Mouse (Mus musculus): ENCODE measurements at regions not wholly inside any gene's neighbourhood (a gene's known extent, or its start where the extent isn't known, plus 50 kb on each side); places are given as distances from the start of the nearest gene placed in this dataset.

GRCm38 (mm10) chr6:117015461-117015860, 152.9 kb upstream of the Cxcl12 start:
- no peaks in the 10 kb centered on the region for H3K4me1 ChIP-seq (replicated peaks; ENCODE audit: control insufficient read depth, insufficient read depth, low read length)
- H3K27ac ChIP-seq (ENCODE audit: low read depth, low read length): no peak overlapping the region
- TF ChIP-seq CTCF (IDR thresholded peaks at IDR 0.05; ENCODE audit: low read depth): no peak
- H3K9ac ChIP-seq (ENCODE audit: low read depth, low read length): no peak overlapping the region
- H3K27me3 ChIP-seq (replicated peaks; ENCODE audit: control insufficient read depth, insufficient read depth, low read length): no peaks in the 10 kb centered on the region
- H3K36me3 ChIP-seq (ENCODE audit: control insufficient read depth, insufficient read depth): no peaks in the 10 kb centered on the region
- WGBS: 76% methylated on average over 3 of the region's 3 CpGs
- H3K4me2 ChIP-seq (replicated peaks; ENCODE audit: low read depth): no peak overlapping the region
- H3K4me3 ChIP-seq (ENCODE audit: low read depth, low read length): no peak overlapping the region
- no peak for ATAC-seq
- H3K9me3 ChIP-seq (ENCODE audit: control insufficient read depth): no peaks in the 10 kb centered on the region

- no peak for ATAC-seq
Measured at GRCm38 (mm10) chr6:117021851-117022250, 146.5 kb upstream of the Cxcl12 start.

GRCm38 (mm10) chr6:117032042-117032746, 136.1 kb upstream of the Cxcl12 start:
- Histone ChIP-seq H3K4me2 (replicated peaks; ENCODE audit: low read depth) (no peak overlapping the region), H3K4me3 (ENCODE audit: low read depth, low read length) (no peak overlapping the region), H3K4me1 (replicated peaks; ENCODE audit: control insufficient read depth, insufficient read depth, low read length) (no peaks in the 10 kb centered on the region), H3K36me3 (ENCODE audit: control insufficient read depth, insufficient read depth) (no peaks in the 10 kb centered on the region), H3K9ac (ENCODE audit: low read depth, low read length) (no peak overlapping the region), H3K9me3 (ENCODE audit: control insufficient read depth) (no peaks in the 10 kb centered on the region), H3K27ac (ENCODE audit: low read depth, low read length) (no peak overlapping the region), H3K27me3 (replicated peaks; ENCODE audit: control insufficient read depth, insufficient read depth, low read length) (no peaks in the 10 kb centered on the region)
- ATAC-seq: peak; percentile 92
- 33% methylated on average over 8 of the region's 8 CpGs for WGBS
- TF ChIP-seq CTCF (IDR thresholded peaks at IDR 0.05; ENCODE audit: low read depth): no peak

More at GRCm38 (mm10) chr6:117021851-117022250, 146.5 kb upstream of the Cxcl12 start:
- TF ChIP-seq CTCF (IDR thresholded peaks at IDR 0.05; ENCODE audit: low read depth): no peak
- H3K9me3 ChIP-seq (ENCODE audit: control insufficient read depth): no peaks in the 10 kb centered on the region
- H3K4me1 ChIP-seq (replicated peaks; ENCODE audit: control insufficient read depth, insufficient read depth, low read length): no peaks in the 10 kb centered on the region
- no peaks in the 10 kb centered on the region for H3K36me3 ChIP-seq (ENCODE audit: control insufficient read depth, insufficient read depth)
- no peak overlapping the region for H3K27ac ChIP-seq (ENCODE audit: low read depth, low read length)
- H3K4me2 ChIP-seq (replicated peaks; ENCODE audit: low read depth): no peak overlapping the region
- H3K27me3 ChIP-seq (replicated peaks; ENCODE audit: control insufficient read depth, insufficient read depth, low read length): no peaks in the 10 kb centered on the region
- H3K4me3 ChIP-seq (ENCODE audit: low read depth, low read length): no peak overlapping the region
- H3K9ac ChIP-seq (ENCODE audit: low read depth, low read length): no peak overlapping the region
- WGBS: 69% methylated on average over 10 of the region's 10 CpGs

- Histone ChIP-seq H3K36me3 (ENCODE audit: control insufficient read depth, insufficient read depth) (no peaks in the 10 kb centered on the region), H3K27me3 (replicated peaks; ENCODE audit: control insufficient read depth, insufficient read depth, low read length) (no peaks in the 10 kb centered on the region), H3K4me3 (ENCODE audit: low read depth, low read length) (no peak overlapping the region), H3K27ac (ENCODE audit: low read depth, low read length) (no peak overlapping the region), H3K9me3 (ENCODE audit: control insufficient read depth) (no peaks in the 10 kb centered on the region), H3K4me1 (replicated peaks; ENCODE audit: control insufficient read depth, insufficient read depth, low read length) (no peaks in the 10 kb centered on the region), H3K9ac (ENCODE audit: low read depth, low read length) (no peak overlapping the region), H3K4me2 (replicated peaks; ENCODE audit: low read depth) (no peak overlapping the region)
- WGBS: 64% methylated on average over 2 of the region's 2 CpGs
- no peak for ATAC-seq
- no peak for TF ChIP-seq CTCF (IDR thresholded peaks at IDR 0.05; ENCODE audit: low read depth)
Measured at GRCm38 (mm10) chr6:117043744-117044143, 124.6 kb upstream of the Cxcl12 start.

- Histone ChIP-seq H3K4me1 (replicated peaks; ENCODE audit: control insufficient read depth, insufficient read depth, low read length) (no peaks in the 10 kb centered on the region), H3K9ac (ENCODE audit: low read depth, low read length) (no peak overlapping the region), H3K27me3 (replicated peaks; ENCODE audit: control insufficient read depth, insufficient read depth, low read length) (no peaks in the 10 kb centered on the region), H3K4me2 (replicated peaks; ENCODE audit: low read depth) (no peak overlapping the region), H3K9me3 (ENCODE audit: control insufficient read depth) (no peaks in the 10 kb centered on the region), H3K4me3 (ENCODE audit: low read depth, low read length) (no peak overlapping the region), H3K36me3 (ENCODE audit: control insufficient read depth, insufficient read depth) (no peaks in the 10 kb centered on the region), H3K27ac (ENCODE audit: low read depth, low read length) (no peak overlapping the region)
- no peak for TF ChIP-seq CTCF (IDR thresholded peaks at IDR 0.05; ENCODE audit: low read depth)
- 29% methylated on average over 14 of the region's 14 CpGs for WGBS
- no peak for ATAC-seq
Measured at GRCm38 (mm10) chr6:117049459-117050010, 118.8 kb upstream of the Cxcl12 start.

GRCm38 (mm10) chr6:117060688-117061087, 107.6 kb upstream of the Cxcl12 start:
- WGBS: 82% methylated on average over 3 of the region's 3 CpGs
- no peaks in the 10 kb centered on the region for H3K36me3 ChIP-seq (ENCODE audit: control insufficient read depth, insufficient read depth)
- H3K27ac ChIP-seq (ENCODE audit: low read depth, low read length): no peak overlapping the region
- H3K4me3 ChIP-seq (ENCODE audit: low read depth, low read length): no peak overlapping the region
- H3K9ac ChIP-seq (ENCODE audit: low read depth, low read length): no peak overlapping the region
- H3K27me3 ChIP-seq (replicated peaks; ENCODE audit: control insufficient read depth, insufficient read depth, low read length): no peaks in the 10 kb centered on the region
- no peaks in the 10 kb centered on the region for H3K9me3 ChIP-seq (ENCODE audit: control insufficient read depth)
- H3K4me2 ChIP-seq (replicated peaks; ENCODE audit: low read depth): no peak overlapping the region
- TF ChIP-seq CTCF (IDR thresholded peaks at IDR 0.05; ENCODE audit: low read depth): no peak
- no peaks in the 10 kb centered on the region for H3K4me1 ChIP-seq (replicated peaks; ENCODE audit: control insufficient read depth, insufficient read depth, low read length)
- ATAC-seq: no peak

Data from intestine, postnatal 0 days (tissue).